Comparison of ENCODE assay signal across 16 mouse cellular contexts in the genomic region with DNA sequence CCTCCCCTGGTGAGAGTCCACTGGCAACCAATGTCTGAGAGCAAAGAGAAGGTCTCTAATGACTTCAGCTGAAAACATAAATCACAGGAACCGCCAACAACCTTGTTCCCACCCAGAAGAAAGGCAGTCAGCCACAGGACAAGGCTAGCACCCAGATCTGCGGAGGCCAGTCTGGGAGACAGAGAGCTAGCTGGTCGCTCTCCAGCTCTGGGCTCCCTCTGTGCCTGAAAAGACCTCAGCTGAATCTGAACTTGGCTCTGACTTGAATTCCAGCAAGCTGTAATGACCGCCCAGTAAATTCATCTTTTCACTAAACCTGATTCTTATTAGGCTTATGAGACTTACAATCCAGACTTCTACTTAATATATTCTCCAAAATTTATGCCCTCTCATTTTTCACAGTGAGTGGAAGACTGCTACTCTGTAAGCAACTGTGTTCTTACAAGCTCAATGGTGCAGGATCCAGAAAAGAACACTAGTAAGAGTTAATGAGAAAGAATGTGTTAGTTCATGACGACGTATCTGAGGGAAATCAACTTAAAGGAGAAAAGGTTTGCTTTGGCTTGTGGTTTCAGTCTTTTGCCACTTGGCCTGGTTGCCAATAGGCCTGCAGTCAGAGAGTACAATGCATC.
DNase-seq lines count a peak whose midpoint lies in the region; ATAC-seq and TF ChIP-seq lines count a peak whose summit lies in the region.
"Had no signal": no experiment of that assay in that cellular context is flagged by ENCODE, and none has a peak within 500 bp of the region (broad histone marks: within the 10 kb centered on the region; RNA-seq: fewer than 3 reads in every experiment).

No protein-coding gene starts in this region.

- TF ChIP-seq CTCF in heart, adult 2 months (IDR thresholded peaks at IDR 0.05): no peak
- TF ChIP-seq CTCF in lung, postnatal 0 days (IDR thresholded peaks at IDR 0.05): no peak

- no peaks in the 10 kb centered on the region for H3K27me3 ChIP-seq in heart, adult 2 months (ENCODE audit: control insufficient read depth, insufficient read depth, low read length)
- no peaks in the 10 kb centered on the region for H3K27me3 ChIP-seq in lung, embryonic 15.5 days
- H3K27me3 ChIP-seq in lung, postnatal 0 days (replicated peaks; ENCODE audit: insufficient read depth, low read length): no peaks in the 10 kb centered on the region
- no peaks in the 10 kb centered on the region for H3K27me3 ChIP-seq in intestine, embryonic 15.5 days (replicated peaks)
- H3K27me3 ChIP-seq: embryonic facial prominence, embryonic 13.5 days; forebrain, embryonic 13.5 days; liver, embryonic 15.5 days had no signal

- no peaks in the 10 kb centered on the region for H3K36me3 ChIP-seq in heart, adult 2 months (ENCODE audit: control insufficient read depth, insufficient read depth, low read length)
- no peaks in the 10 kb centered on the region for H3K36me3 ChIP-seq in lung, embryonic 15.5 days
- H3K36me3 ChIP-seq in lung, postnatal 0 days (ENCODE audit: insufficient read depth, low read length): no peaks in the 10 kb centered on the region
- no peaks in the 10 kb centered on the region for H3K36me3 ChIP-seq in intestine, embryonic 15.5 days
- H3K36me3 ChIP-seq: embryonic facial prominence, embryonic 13.5 days; liver, embryonic 15.5 days had no signal

- no peak overlapping the region for H3K4me2 ChIP-seq in lung, embryonic 15.5 days
- H3K4me2 ChIP-seq in lung, postnatal 0 days (replicated peaks; ENCODE audit: low read depth, low read length): no peak overlapping the region
- H3K4me2 ChIP-seq in intestine, embryonic 15.5 days (replicated peaks): no peak overlapping the region
- H3K4me2 ChIP-seq: embryonic facial prominence, embryonic 13.5 days; forebrain, embryonic 13.5 days; liver, embryonic 15.5 days had no signal

- no peak for ATAC-seq in lung, embryonic 15.5 days (ENCODE audit: borderline replicate concordance, extremely low read depth, low FRiP score, low TSS enrichment)
- ATAC-seq in lung, postnatal 0 days: no peak
- ATAC-seq in intestine, embryonic 15.5 days: no peak
- ATAC-seq: forebrain, embryonic 13.5 days; inflammation-experienced regulatory T-cells, adult 6 months had no signal

- TF ChIP-seq EP300 in heart, adult 2 months (IDR thresholded peaks at IDR 0.05; ENCODE audit: insufficient read depth, low read depth, low read length): no peak
- no peak for TF ChIP-seq EP300 in lung, postnatal 0 days (IDR thresholded peaks at IDR 0.05)

- no peak overlapping the region for H3K9ac ChIP-seq in heart, adult 2 months (ENCODE audit: low read depth, low read length)
- H3K9ac ChIP-seq in lung, embryonic 15.5 days: no peak overlapping the region
- H3K9ac ChIP-seq in lung, postnatal 0 days (replicated peaks; ENCODE audit: low read depth): no peak overlapping the region
- no peak overlapping the region for H3K9ac ChIP-seq in intestine, embryonic 15.5 days
- H3K9ac ChIP-seq: embryonic facial prominence, embryonic 13.5 days; forebrain, embryonic 13.5 days; liver, embryonic 15.5 days had no signal

- 77% methylated on average over 6 of the region's 6 CpGs for WGBS in heart, adult 2 months
- WGBS in lung, embryonic 15.5 days: 70% methylated on average over 6 of the region's 6 CpGs
- 75% methylated on average over 6 of the region's 6 CpGs for WGBS in lung, postnatal 0 days
- WGBS in intestine, embryonic 15.5 days: 76% methylated on average over 6 of the region's 6 CpGs

- H3K4me3 ChIP-seq in heart, adult 2 months: no peak overlapping the region
- no peak overlapping the region for H3K4me3 ChIP-seq in lung, embryonic 15.5 days
- H3K4me3 ChIP-seq in lung, postnatal 0 days (ENCODE audit: low read depth, low read length): no peak overlapping the region
- no peak overlapping the region for H3K4me3 ChIP-seq in intestine, embryonic 15.5 days (replicated peaks)
- H3K4me3 ChIP-seq: embryonic facial prominence, embryonic 13.5 days; forebrain, embryonic 13.5 days; liver, embryonic 15.5 days had no signal

- H3K27ac ChIP-seq in heart, adult 2 months: peak overlapping the region; percentile 31
- H3K27ac ChIP-seq in lung, embryonic 15.5 days: peak overlapping the region; percentile 43; the same call in 1 of the 2 replicates
- H3K27ac ChIP-seq in lung, postnatal 0 days (ENCODE audit: low read length): no peak overlapping the region
- no peak overlapping the region for H3K27ac ChIP-seq in intestine, embryonic 15.5 days
- H3K27ac ChIP-seq: embryonic facial prominence, embryonic 13.5 days; forebrain, embryonic 13.5 days; liver, embryonic 15.5 days had no signal

- intact Hi-C loops in heart, adult 2 months (cut with DNase I): no loop called here

- TF ChIP-seq POLR2A in heart, adult 2 months (IDR thresholded peaks at IDR 0.05; ENCODE audit: insufficient read depth, low read depth, low read length): no peak

- H3K4me1 ChIP-seq in heart, adult 2 months (ENCODE audit: control insufficient read depth, insufficient read depth, low read length): peaks cover 7% of the 10 kb centered on the region
- peaks cover 42% of the 10 kb centered on the region for H3K4me1 ChIP-seq in lung, embryonic 15.5 days
- H3K4me1 ChIP-seq in lung, postnatal 0 days (ENCODE audit: insufficient read depth, low read depth, low read length): peaks cover 9% of the 10 kb centered on the region; the same call in 1 of the 2 replicates
- peaks cover 2% of the 10 kb centered on the region; the same call in 1 of the 2 replicates for H3K4me1 ChIP-seq in intestine, embryonic 15.5 days (replicated peaks)
- H3K4me1 ChIP-seq: forebrain, embryonic 13.5 days; liver, embryonic 15.5 days had no signal

- no peaks in the 10 kb centered on the region for H3K79me2 ChIP-seq in heart, adult 2 months (replicated peaks; ENCODE audit: control insufficient read depth, insufficient read depth, low read length)

- no peaks in the 10 kb centered on the region for H3K9me3 ChIP-seq in lung, embryonic 15.5 days
- no peaks in the 10 kb centered on the region for H3K9me3 ChIP-seq in lung, postnatal 0 days (ENCODE audit: low read length)
- H3K9me3 ChIP-seq in intestine, embryonic 15.5 days: no peaks in the 10 kb centered on the region
- H3K9me3 ChIP-seq: embryonic facial prominence, embryonic 13.5 days; forebrain, embryonic 13.5 days; liver, embryonic 15.5 days had no signal

- peak; percentile 40 to 64 for DNase-seq in heart, adult 2 months
- no peak for DNase-seq in heart, adult 8-10 months (ENCODE audit: low spot score)
- DNase-seq in lung, postnatal 0 days (ENCODE audit: low spot score): no peak
- DNase-seq in gastrocnemius, postnatal 10 days: peak; percentile 55
- DNase-seq in lung, postnatal 10 days: peak; percentile 65
- no peak for DNase-seq in ovary, postnatal 10 days (ENCODE audit: low spot score)
- DNase-seq: B cell, adult 2 months; cerebellum, adult 11-12 months; right cerebral cortex, postnatal 14 days; thymus, adult 2 months had no signal

Comparison
In these comparisons a context has a peak if more than half of its experiments do, and no peak if none do; other contexts are left out.
1. DNase-seq: peak in heart, adult 2 months (2 of 2), gastrocnemius, postnatal 10 days (single experiment) and lung, postnatal 10 days (single experiment); none in heart, adult 8-10 months (single experiment), lung, postnatal 0 days (single experiment) and ovary, postnatal 10 days (single experiment).
2. H3K27ac ChIP-seq: peak in heart, adult 2 months (single experiment) and lung, embryonic 15.5 days (single experiment); none in lung, postnatal 0 days (single experiment) and intestine, embryonic 15.5 days (single experiment).